Mouse (Mus musculus) midbrain, embryonic 14.5 days (tissue): ENCODE data around the gene Nfasc. TPM values are rescaled to one million over a fixed set of nuclear protein-coding genes. Genes with fewer than 3 reads are reported as not detected.

ENCODE experiments used
- ATAC-seq: fragments of 200-750 bp; cut with Nextera tagmentation; 2 replicates; pipeline ENCODE4 v1.8.0; 2017; ENCODE audit warnings: moderate number of reproducible peaks, moderate library complexity; ENCODE audit not compliant: low FRiP score, low TSS enrichment
- DNase-seq: peaks from one replicate; pipeline ENCODE4 v3.0.0-alpha.2; 2015
- H3K27ac ChIP-seq: fragments of 300-500 bp; sonication (generic); replicated peaks from 2 replicates; pipeline ENCODE4 v1.5.1; 2014; ENCODE audit warnings: mild to moderate bottlenecking, low read depth, low read length, moderate library complexity
- H3K27me3 ChIP-seq: fragments of 300-500 bp; sonication (generic); 2 replicates; pipeline ENCODE4 v1.6.1; 2014; ENCODE audit warnings: low read length, control low read depth, mixed read lengths; ENCODE audit not compliant: control insufficient read depth, insufficient read depth
- H3K36me3 ChIP-seq: fragments of 300-500 bp; sonication (generic); 2 replicates; pipeline ENCODE4 v1.6.1; 2014; ENCODE audit warnings: low read length, control low read depth; ENCODE audit not compliant: control insufficient read depth, insufficient read depth
- H3K4me1 ChIP-seq: fragments of 300-500 bp; sonication (generic); 2 replicates; pipeline ENCODE4 v1.6.1; 2014; ENCODE audit warnings: mild to moderate bottlenecking, antibody characterized with exemption, low read length, control low read depth; ENCODE audit not compliant: control insufficient read depth, insufficient read depth
- H3K4me2 ChIP-seq: fragments of 300-500 bp; sonication (generic); 2 replicates; pipeline ENCODE4 v1.6.1; 2014; ENCODE audit warnings: mild to moderate bottlenecking, low read length, moderate library complexity
- H3K4me3 ChIP-seq: fragments of 300-500 bp; sonication (generic); replicated peaks from 2 replicates; pipeline ENCODE4 v1.5.1; 2014; ENCODE audit warnings: low read depth, low read length
- H3K9ac ChIP-seq: fragments of 300-500 bp; sonication (generic); replicated peaks from 2 replicates; pipeline ENCODE4 v1.6.1; 2014; ENCODE audit warnings: mild to moderate bottlenecking, low read length, moderate library complexity
- H3K9me3 ChIP-seq: fragments of 300-500 bp; sonication (generic); 2 replicates; pipeline ENCODE4 v1.6.1; 2016; ENCODE audit warnings: low read length, control low read depth, mixed read lengths; ENCODE audit not compliant: control insufficient read depth
- WGBS: fragments of 180-500 bp; shearing (Covaris S2); extraction: QIAGEN DNeasy Blood & Tissue Kit; methylation state at CpG from one replicate; pipeline ENCODE4 v1.1.7; 2014; 5-methylcytosine and 5-hydroxymethylcytosine counted together
- polyA plus RNA-seq: library from polyadenylated mRNA; unstranded; fragments of >200 nt; fragmentation: Nextera tagmentation; extraction: Ambion mirVana; gene quantifications from 2 replicates; pipeline ENCODE4 v1.2.1, GENCODE M21; 2014

Gene Nfasc
- polyA plus RNA-seq, 1 experiment from 2014 or later: 48.6 TPM

GRCm38 (mm10) chr1:132567336-132568125 is 174.1 kb downstream of the Nfasc start:
- H3K4me3 ChIP-seq: no peak overlapping the region
- H3K9me3 ChIP-seq: no peaks in the 10 kb centered on the region
- no peak overlapping the region for H3K27ac ChIP-seq
- 86% methylated on average over 11 of the region's 11 CpGs for WGBS
- no peak overlapping the region for H3K9ac ChIP-seq
- H3K4me1 ChIP-seq: peaks cover 12% of the 10 kb centered on the region
- H3K27me3 ChIP-seq: no peaks in the 10 kb centered on the region
- H3K36me3 ChIP-seq: peaks cover 13% of the 10 kb centered on the region; the same call in 1 of the 2 replicates
- DNase-seq (no peak), ATAC-seq (no peak)
- H3K4me2 ChIP-seq: no peak overlapping the region

- Histone ChIP-seq H3K36me3 (peaks cover 6% of the 10 kb centered on the region; the same call in 1 of the 2 replicates), H3K4me1 (peaks cover 30% of the 10 kb centered on the region), H3K9ac (no peak overlapping the region), H3K27ac (peak overlapping the region; percentile 28; the same call in 1 of the 2 replicates), H3K4me2 (no peak overlapping the region), H3K4me3 (no peak overlapping the region), H3K9me3 (no peaks in the 10 kb centered on the region), H3K27me3 (no peaks in the 10 kb centered on the region)
- 78% methylated on average over 7 of the region's 7 CpGs for WGBS
- ATAC-seq (no peak), DNase-seq (no peak)
Measured at GRCm38 (mm10) chr1:132565766-132566165, 175.8 kb downstream of the Nfasc start.

DNA sequence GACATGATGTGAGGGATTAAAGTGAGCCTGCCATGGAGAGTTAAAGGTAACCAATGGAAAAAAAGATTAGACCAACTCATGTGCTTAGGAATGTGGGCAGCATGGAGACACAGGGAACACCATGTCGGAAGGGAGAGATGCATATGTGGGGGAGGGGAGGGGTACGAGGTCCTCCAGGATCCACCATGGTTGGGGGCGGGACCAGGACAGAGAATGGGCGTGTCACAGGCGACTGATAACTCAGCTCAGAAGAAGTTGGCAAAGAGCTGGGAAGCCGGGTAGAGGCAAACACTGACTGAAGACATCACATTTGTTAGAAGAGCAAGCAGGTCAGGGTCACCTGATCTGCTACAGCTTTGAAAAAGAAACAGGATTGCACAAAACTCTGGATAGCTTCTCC is 176.7 kb downstream of the Nfasc start:
- Histone ChIP-seq H3K27ac (no peak overlapping the region), H3K4me2 (no peak overlapping the region), H3K4me3 (no peak overlapping the region), H3K4me1 (peaks cover 36% of the 10 kb centered on the region), H3K9ac (no peak overlapping the region), H3K27me3 (no peaks in the 10 kb centered on the region), H3K36me3 (0 out of 2 replicates have a peak, but pooled peaks cover 2% of the 10 kb centered on the region), H3K9me3 (no peaks in the 10 kb centered on the region)
- 33% methylated on average over 6 of the region's 6 CpGs for WGBS
- DNase-seq: no peak
- ATAC-seq: no peak

- peak; percentile 46 for ATAC-seq
- Histone ChIP-seq H3K4me1 (peaks cover 53% of the 10 kb centered on the region), H3K9me3 (no peaks in the 10 kb centered on the region), H3K27me3 (no peaks in the 10 kb centered on the region), H3K36me3 (no peaks in the 10 kb centered on the region), H3K9ac (no peak overlapping the region), H3K4me3 (no peak overlapping the region), H3K27ac (peak overlapping the region; percentile 77), H3K4me2 (no peak overlapping the region)
- 5% methylated on average over 10 of the region's 10 CpGs for WGBS
- peak; percentile 80 for DNase-seq
Measured at GRCm38 (mm10) chr1:132562337-132562795, 179.2 kb downstream of the Nfasc start.

DNA sequence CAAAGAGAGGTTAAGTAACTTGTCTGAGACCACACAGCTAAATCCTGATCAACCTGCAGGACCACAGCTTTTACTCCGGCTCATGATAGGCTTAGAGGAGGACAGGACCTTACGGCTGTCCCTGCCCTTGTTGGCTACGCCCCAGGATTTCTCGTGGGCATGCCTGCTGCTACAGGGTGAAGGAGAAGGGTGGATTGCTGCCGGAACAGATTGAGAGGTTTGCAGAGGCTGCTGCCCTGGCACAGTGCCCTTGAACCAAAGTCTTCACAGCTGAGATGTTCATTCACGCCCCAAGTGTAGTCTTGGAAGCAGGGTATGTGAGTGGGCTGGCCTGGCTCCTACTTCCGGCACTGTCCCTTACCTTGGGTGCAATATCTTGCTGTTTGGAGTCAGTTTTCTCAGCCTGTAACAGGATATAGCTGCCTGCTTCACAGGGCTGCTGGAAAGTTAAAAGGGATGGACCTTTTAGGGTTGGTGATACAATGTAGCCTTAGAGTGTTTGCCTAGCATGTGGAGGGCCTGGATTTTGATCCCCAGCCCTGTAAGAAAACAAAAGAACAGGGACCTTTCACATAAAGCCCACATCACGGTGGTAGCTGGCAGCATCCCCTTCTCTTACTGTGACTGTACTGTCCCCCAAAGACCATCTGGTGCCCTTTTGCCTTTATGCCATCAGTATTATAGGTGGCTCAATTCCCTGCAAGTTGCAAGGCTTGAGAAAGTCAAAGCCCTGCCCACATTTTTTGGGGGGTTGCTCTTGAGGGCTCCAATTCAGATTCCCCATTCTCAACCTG is 180.5 kb downstream of the Nfasc start:
- Histone ChIP-seq H3K27me3 (no peaks in the 10 kb centered on the region), H3K4me2 (no peak overlapping the region), H3K4me3 (no peak overlapping the region), H3K27ac (peak overlapping the region; percentile 77), H3K9me3 (no peaks in the 10 kb centered on the region), H3K36me3 (no peaks in the 10 kb centered on the region), H3K9ac (no peak overlapping the region), H3K4me1 (peaks cover 55% of the 10 kb centered on the region)
- DNase-seq (peak; percentile 52), ATAC-seq (no peak)
- WGBS: 58% methylated on average over 8 of the region's 8 CpGs

- Histone ChIP-seq H3K27me3 (no peaks in the 10 kb centered on the region), H3K9me3 (no peaks in the 10 kb centered on the region), H3K9ac (no peak overlapping the region), H3K36me3 (no peaks in the 10 kb centered on the region), H3K4me3 (no peak overlapping the region), H3K4me1 (peaks cover 55% of the 10 kb centered on the region), H3K4me2 (no peak overlapping the region), H3K27ac (peak overlapping the region; percentile 66)
- ATAC-seq (no peak), DNase-seq (peak; percentile 64)
- WGBS: 9% methylated on average over 6 of the region's 6 CpGs
Measured at GRCm38 (mm10) chr1:132559045-132559444, 182.6 kb downstream of the Nfasc start.

- Histone ChIP-seq H3K4me3 (no peak overlapping the region), H3K4me1 (peaks cover 55% of the 10 kb centered on the region)
Measured at GRCm38 (mm10) chr1:132557901-132558631, 183.5 kb downstream of the Nfasc start.

DNA sequence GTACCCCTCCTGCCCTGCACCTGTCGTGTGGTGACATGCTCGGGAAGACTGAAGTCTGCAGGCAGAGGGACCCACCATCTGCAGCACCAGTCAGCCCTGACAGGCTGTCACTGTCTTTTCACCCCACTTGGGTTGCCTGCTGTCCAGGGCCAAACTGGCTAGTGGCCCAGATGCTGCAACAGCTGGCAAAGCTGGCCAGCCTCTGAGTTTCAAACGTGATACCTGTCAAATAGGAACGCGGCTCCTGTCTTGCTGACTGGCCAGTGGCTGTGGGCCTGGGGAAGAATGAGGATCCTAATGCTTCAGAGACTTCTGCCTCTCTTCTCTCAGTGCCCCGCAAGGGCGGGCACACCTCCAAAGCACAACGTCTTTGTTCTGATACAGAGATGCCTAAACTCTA is 197.8 kb downstream of the Nfasc start:
- DNase-seq (no peak), ATAC-seq (no peak)
- Histone ChIP-seq H3K27ac (peak overlapping the region; percentile 82), H3K4me2 (0 out of 2 replicates have a peak overlapping the region, but pooled peaks have one; percentile 75), H3K27me3 (no peaks in the 10 kb centered on the region), H3K9me3 (no peaks in the 10 kb centered on the region), H3K4me3 (no peak overlapping the region), H3K9ac (no peak overlapping the region; the same call in 1 of the 2 replicates), H3K36me3 (no peaks in the 10 kb centered on the region), H3K4me1 (peaks cover 31% of the 10 kb centered on the region)
- 60% methylated on average over 8 of the region's 8 CpGs for WGBS

More at GRCm38 (mm10) chr1:132557901-132558631, 183.5 kb downstream of the Nfasc start:
- DNase-seq (peak; percentile 73), ATAC-seq (peak; percentile 64)
- WGBS: 17% methylated on average over 9 of the region's 9 CpGs
- Histone ChIP-seq H3K9ac (peak overlapping the region; percentile 21; the same call in 1 of the 2 replicates), H3K4me2 (no peak overlapping the region), H3K36me3 (no peaks in the 10 kb centered on the region), H3K27ac (peak overlapping the region; percentile 66), H3K27me3 (no peaks in the 10 kb centered on the region), H3K9me3 (no peaks in the 10 kb centered on the region)
